Mouse (Mus musculus) hindbrain, embryonic 16.5 days (tissue): Measurements from ENCODE around the gene Sipa1l3. TPM values are rescaled to one million over a fixed set of nuclear protein-coding genes. Genes with fewer than 3 reads are reported as not detected.

Source experiments
- ATAC-seq: fragments of 200-750 bp; cut with Nextera tagmentation; 2 replicates; pipeline ENCODE4 v1.8.0; 2017; ENCODE audit warnings: moderate TSS enrichment, moderate library complexity
- H3K27ac ChIP-seq: fragments of 300-500 bp; sonication (generic); 2 replicates; pipeline ENCODE4 v1.5.1; 2014; ENCODE audit warnings: low read depth, mild to moderate bottlenecking, control low read depth, low read length, moderate library complexity
- H3K27me3 ChIP-seq: fragments of 300-500 bp; sonication (generic); replicated peaks from 2 replicates; pipeline ENCODE4 v1.6.1; 2014; ENCODE audit warnings: low read length; ENCODE audit not compliant: control insufficient read depth, insufficient read depth
- H3K36me3 ChIP-seq: fragments of 300-500 bp; sonication (generic); 2 replicates; pipeline ENCODE4 v1.6.1; 2014; ENCODE audit warnings: mild to moderate bottlenecking, low read length, moderate library complexity, mixed read lengths; ENCODE audit not compliant: control insufficient read depth, insufficient read depth
- H3K4me1 ChIP-seq: fragments of 300-500 bp; sonication (generic); 2 replicates; pipeline ENCODE4 v1.6.1; 2014; ENCODE audit warnings: low read depth, low read length; ENCODE audit not compliant: control insufficient read depth, insufficient read depth
- H3K4me2 ChIP-seq: fragments of 300-500 bp; sonication (generic); 2 replicates; pipeline ENCODE4 v1.6.1; 2014; ENCODE audit warnings: mild to moderate bottlenecking, low read length, control low read depth, moderate library complexity
- H3K4me3 ChIP-seq: fragments of 300-500 bp; sonication (generic); 2 replicates; pipeline ENCODE4 v1.5.1; 2014; ENCODE audit warnings: mild to moderate bottlenecking, low read length, control low read depth, moderate library complexity
- H3K9ac ChIP-seq: fragments of 300-500 bp; sonication (generic); 2 replicates; pipeline ENCODE4 v1.6.1; 2014; ENCODE audit warnings: low read depth, mild to moderate bottlenecking, control low read depth, low read length, moderate library complexity
- H3K9me3 ChIP-seq: fragments of 300-500 bp; sonication (generic); 2 replicates; pipeline ENCODE4 v1.6.1; 2014; ENCODE audit warnings: mild to moderate bottlenecking, low read length, moderate library complexity; ENCODE audit not compliant: control insufficient read depth
- WGBS: fragments of 180-500 bp; shearing (Covaris S2); extraction: QIAGEN DNeasy Blood & Tissue Kit; methylation state at CpG from one replicate; pipeline ENCODE4 v1.1.7; 2014; 5-methylcytosine and 5-hydroxymethylcytosine counted together
- polyA plus RNA-seq: library from polyadenylated mRNA; unstranded; fragments of >200 nt; fragmentation: Nextera tagmentation; extraction: Ambion mirVana; gene quantifications from 2 replicates; pipeline ENCODE4 v1.2.1, GENCODE M21; 2015

Sipa1l3 gene
- polyA plus RNA-seq, 1 experiment from 2014 or later: 23.1 TPM

DNA sequence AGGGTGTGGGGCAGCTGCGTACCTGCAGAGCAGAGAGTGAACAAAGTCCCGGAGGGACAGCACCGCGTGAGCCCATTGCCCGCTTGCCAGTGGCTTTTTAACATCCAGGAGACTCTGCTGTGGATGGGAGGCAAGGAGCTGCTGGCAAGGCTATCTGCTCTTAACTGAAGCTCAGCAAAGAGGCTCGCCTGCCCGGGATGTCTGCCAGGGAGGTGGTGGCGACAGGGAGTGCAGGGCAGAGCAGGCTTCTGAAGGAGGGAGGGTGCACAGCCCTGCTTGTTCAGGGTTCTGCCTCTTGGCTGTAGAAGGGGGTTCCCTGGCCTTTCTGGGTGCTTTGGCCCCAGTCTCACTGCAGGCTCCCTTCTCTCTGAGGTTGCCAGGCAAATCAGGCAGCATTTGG, 164.3 kb downstream of the Sipa1l3 start:
- H3K9ac ChIP-seq: no peak overlapping the region
- 80% methylated on average over 8 of the region's 8 CpGs for WGBS
- peaks cover 11% of the 10 kb centered on the region for H3K36me3 ChIP-seq
- H3K4me2 ChIP-seq: no peak overlapping the region
- H3K27me3 ChIP-seq: no peaks in the 10 kb centered on the region
- no peaks in the 10 kb centered on the region for H3K4me1 ChIP-seq
- H3K27ac ChIP-seq: no peak overlapping the region
- no peaks in the 10 kb centered on the region for H3K9me3 ChIP-seq
- H3K4me3 ChIP-seq: no peak overlapping the region
- ATAC-seq: 0 out of 2 replicates have a peak, but pooled peaks have one; percentile 41

DNA sequence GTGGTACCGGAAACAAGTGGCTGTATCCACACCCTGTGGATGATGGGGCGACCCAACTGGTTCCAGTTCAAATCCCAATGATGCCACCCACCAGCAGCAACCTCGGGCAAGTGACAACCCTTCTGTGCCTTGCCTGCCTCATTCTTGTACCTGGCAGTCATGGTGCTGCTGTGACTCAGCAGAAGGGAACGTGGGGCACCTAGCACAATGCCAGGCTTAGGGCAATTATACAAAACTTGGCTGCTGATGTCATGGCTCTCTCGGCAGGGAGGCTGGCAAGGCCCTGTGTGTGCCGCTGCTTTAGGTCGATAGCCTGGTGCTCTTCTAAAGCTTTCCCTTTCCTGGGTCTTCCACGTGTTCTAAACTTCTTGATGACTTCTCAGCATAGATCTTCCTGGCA, 166.2 kb downstream of the Sipa1l3 start:
- Histone ChIP-seq H3K9ac (no peak overlapping the region), H3K27me3 (no peaks in the 10 kb centered on the region), H3K4me1 (no peaks in the 10 kb centered on the region), H3K9me3 (no peaks in the 10 kb centered on the region), H3K27ac (no peak overlapping the region), H3K36me3 (peaks cover 13% of the 10 kb centered on the region), H3K4me3 (no peak overlapping the region), H3K4me2 (no peak overlapping the region)
- ATAC-seq: no peak
- 84% methylated on average over 8 of the region's 8 CpGs for WGBS

GRCm38 (mm10) chr7:29350489-29350888, 168.0 kb downstream of the Sipa1l3 start:
- Histone ChIP-seq H3K4me2 (no peak overlapping the region), H3K36me3 (peaks cover 12% of the 10 kb centered on the region; the same call in 1 of the 2 replicates), H3K27me3 (no peaks in the 10 kb centered on the region), H3K4me3 (no peak overlapping the region), H3K9ac (no peak overlapping the region), H3K27ac (no peak overlapping the region), H3K9me3 (no peaks in the 10 kb centered on the region), H3K4me1 (no peaks in the 10 kb centered on the region)
- 91% methylated on average over 9 of the region's 10 CpGs for WGBS
- no peak for ATAC-seq

GRCm38 (mm10) chr7:29346212-29346611, 172.2 kb downstream of the Sipa1l3 start:
- no peak overlapping the region for H3K27ac ChIP-seq
- no peaks in the 10 kb centered on the region for H3K9me3 ChIP-seq
- 54% methylated on average over 3 of the region's 3 CpGs for WGBS
- no peaks in the 10 kb centered on the region for H3K27me3 ChIP-seq
- no peak overlapping the region for H3K4me3 ChIP-seq
- H3K4me1 ChIP-seq: peaks cover 9% of the 10 kb centered on the region
- ATAC-seq: no peak
- peaks cover 12% of the 10 kb centered on the region for H3K36me3 ChIP-seq
- H3K9ac ChIP-seq: no peak overlapping the region
- no peak overlapping the region for H3K4me2 ChIP-seq

- 43% methylated on average over 4 of the region's 4 CpGs for WGBS
- Histone ChIP-seq H3K4me3 (no peak overlapping the region), H3K27me3 (no peaks in the 10 kb centered on the region), H3K27ac (peak overlapping the region; percentile 17; the same call in 1 of the 2 replicates), H3K4me1 (peaks cover 9% of the 10 kb centered on the region), H3K4me2 (no peak overlapping the region), H3K9ac (no peak overlapping the region; the same call in 1 of the 2 replicates), H3K9me3 (no peaks in the 10 kb centered on the region), H3K36me3 (peaks cover 11% of the 10 kb centered on the region)
- no peak for ATAC-seq
Measured at GRCm38 (mm10) chr7:29345534-29345933, 172.9 kb downstream of the Sipa1l3 start.

DNA sequence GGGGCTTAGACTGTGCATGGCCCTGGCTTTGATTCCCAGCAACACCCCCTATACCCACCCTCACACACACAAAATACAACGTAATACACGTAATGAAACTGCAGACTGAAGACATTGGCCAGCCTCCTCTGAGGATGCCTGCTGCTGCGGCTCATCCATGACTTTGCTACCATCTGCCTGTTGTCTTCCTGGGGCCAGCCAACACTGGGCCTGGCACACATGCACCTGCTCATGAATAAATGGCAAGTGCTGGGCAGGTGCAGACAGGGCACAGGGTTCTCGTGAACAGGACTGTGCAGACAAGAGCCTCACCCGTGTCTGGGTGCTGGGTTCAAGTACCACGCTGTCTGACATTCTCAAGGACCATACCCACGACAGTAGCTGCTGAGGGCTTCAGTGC, 174.7 kb downstream of the Sipa1l3 start:
- no peak overlapping the region for H3K27ac ChIP-seq
- H3K27me3 ChIP-seq: no peaks in the 10 kb centered on the region
- no peak overlapping the region for H3K4me3 ChIP-seq
- H3K9me3 ChIP-seq: no peaks in the 10 kb centered on the region
- H3K4me1 ChIP-seq: peaks cover 9% of the 10 kb centered on the region
- no peak overlapping the region for H3K9ac ChIP-seq
- 91% methylated on average over 7 of the region's 7 CpGs for WGBS
- H3K4me2 ChIP-seq: no peak overlapping the region
- ATAC-seq: no peak
- H3K36me3 ChIP-seq: peaks cover 6% of the 10 kb centered on the region

- ATAC-seq: no peak
- H3K27me3 ChIP-seq: no peaks in the 10 kb centered on the region
- WGBS: 37% methylated on average over 8 of the region's 8 CpGs
Measured at GRCm38 (mm10) chr7:29342489-29343092, 175.8 kb downstream of the Sipa1l3 start.

GRCm38 (mm10) chr7:29341722-29342121, 176.7 kb downstream of the Sipa1l3 start:
- WGBS: 51% methylated on average over 12 of the region's 12 CpGs
- 0 out of 2 replicates have a peak, but pooled peaks have one; percentile 28 for ATAC-seq
- no peak overlapping the region for H3K4me3 ChIP-seq
- peak overlapping the region; percentile 31 for H3K9ac ChIP-seq
- no peak overlapping the region for H3K4me2 ChIP-seq
- no peaks in the 10 kb centered on the region for H3K9me3 ChIP-seq
- no peaks in the 10 kb centered on the region for H3K27me3 ChIP-seq
- peak overlapping the region; percentile 46; the same call in 1 of the 2 replicates for H3K27ac ChIP-seq
- H3K36me3 ChIP-seq: no peaks in the 10 kb centered on the region; the same call in none of the 2 replicates
- peaks cover 9% of the 10 kb centered on the region for H3K4me1 ChIP-seq

More at GRCm38 (mm10) chr7:29342489-29343092, 175.8 kb downstream of the Sipa1l3 start:
- H3K27ac ChIP-seq: peak overlapping the region; percentile 46
- no peak overlapping the region for H3K4me2 ChIP-seq
- no peaks in the 10 kb centered on the region; the same call in none of the 2 replicates for H3K36me3 ChIP-seq
- H3K9me3 ChIP-seq: no peaks in the 10 kb centered on the region
- H3K4me3 ChIP-seq: no peak overlapping the region
- H3K9ac ChIP-seq: peak overlapping the region; percentile 38
- H3K4me1 ChIP-seq: peaks cover 9% of the 10 kb centered on the region

GRCm38 (mm10) chr7:29340838-29341237, 177.6 kb downstream of the Sipa1l3 start:
- no peak overlapping the region for H3K9ac ChIP-seq
- H3K9me3 ChIP-seq: no peaks in the 10 kb centered on the region
- ATAC-seq: no peak
- peaks cover 9% of the 10 kb centered on the region for H3K4me1 ChIP-seq
- H3K27me3 ChIP-seq: no peaks in the 10 kb centered on the region
- no peaks in the 10 kb centered on the region; the same call in none of the 2 replicates for H3K36me3 ChIP-seq
- H3K27ac ChIP-seq: no peak overlapping the region
- 95% methylated on average over 8 of the region's 8 CpGs for WGBS
- no peak overlapping the region for H3K4me3 ChIP-seq
- H3K4me2 ChIP-seq: no peak overlapping the region
